Mouse (Mus musculus) cerebellum, adult 2 months (tissue): ENCODE measurements at regions not wholly inside any gene's neighbourhood (a gene's known extent, or its start where the extent isn't known, plus 50 kb on each side); places are given as distances from the start of the nearest gene placed in this dataset.

Experiments
- DNase-seq, 2 experiments: peaks; one replicate each; pipeline ENCODE4 v3.0.0; 2021
- H3K27ac ChIP-seq: fragments of 200-500 bp; 2 replicates; pipeline ENCODE4 v1.5.1; 2012; ENCODE audit warnings: low read length, control low read depth, inconsistent platforms; ENCODE audit not compliant: insufficient read depth
- H3K27me3 ChIP-seq: fragments of 200-500 bp; 2 replicates; pipeline ENCODE4 v1.6.1; 2012; ENCODE audit warnings: inconsistent platforms, mild to moderate bottlenecking, low read length, moderate library complexity; ENCODE audit not compliant: control insufficient read depth, insufficient read depth
- H3K4me1 ChIP-seq: fragments of 200-500 bp; 2 replicates; pipeline ENCODE4 v1.6.1; 2011; ENCODE audit warnings: low read length; ENCODE audit not compliant: control insufficient read depth, insufficient read depth
- H3K4me3 ChIP-seq: fragments of 200-500 bp; replicated peaks from 2 replicates; pipeline ENCODE3; 2011; ENCODE audit warnings: mild to moderate bottlenecking, low read depth, low read length, control low read depth; ENCODE audit not compliant: insufficient read depth
- CTCF ChIP-seq: fragments of 200-500 bp; IDR thresholded peaks from 2 replicates; pipeline ENCODE4 v1.5.1; 2011; ENCODE audit warnings: low read depth, mild to moderate bottlenecking, control low read depth, low read length, moderate library complexity, borderline replicate concordance; ENCODE audit not compliant: insufficient read depth
- POLR2A ChIP-seq: fragments of 200-500 bp; IDR thresholded peaks from 2 replicates; pipeline ENCODE4 v1.6.1; 2011; ENCODE audit warnings: low read length, control low read depth, borderline replicate concordance; ENCODE audit not compliant: insufficient read depth
- WGBS: fragments of 180-500 bp; shearing (Covaris S2); methylation state at CpG from one replicate; pipeline ENCODE4 v1.1.7; 2018; 5-methylcytosine and 5-hydroxymethylcytosine counted together

GRCm38 (mm10) chr15:31908432-31908831 is 268.7 kb upstream of the Tas2r119 start:
- H3K27me3 ChIP-seq = no peaks in the 10 kb centered on the region
- DNase-seq = no peak
- TF ChIP-seq POLR2A = no peak
- TF ChIP-seq CTCF = no peak
- 95% methylated on average over 9 of the region's 9 CpGs for WGBS
- no peak overlapping the region for H3K4me3 ChIP-seq
- H3K4me1 ChIP-seq = no peaks in the 10 kb centered on the region; the same call in 1 of the 2 replicates
- H3K27ac ChIP-seq = no peak overlapping the region

- Histone ChIP-seq H3K27ac (no peak overlapping the region), H3K27me3 (no peaks in the 10 kb centered on the region), H3K4me3 (no peak overlapping the region), H3K4me1 (no peaks in the 10 kb centered on the region; the same call in 1 of the 2 replicates)
- no peak for TF ChIP-seq CTCF
- no peak for TF ChIP-seq POLR2A
- 94% methylated on average over 3 of the region's 3 CpGs for WGBS
- DNase-seq = no peak
Measured at GRCm38 (mm10) chr15:31911978-31912377, 265.1 kb upstream of the Tas2r119 start.

GRCm38 (mm10) chr15:31921485-31921884 is 255.6 kb upstream of the Tas2r119 start:
- Histone ChIP-seq H3K4me1 (no peaks in the 10 kb centered on the region; the same call in 1 of the 2 replicates), H3K27me3 (no peaks in the 10 kb centered on the region), H3K4me3 (no peak overlapping the region), H3K27ac (no peak overlapping the region)
- WGBS = 27% methylated on average over 3 of the region's 3 CpGs
- TF ChIP-seq CTCF (no peak), POLR2A (no peak)
- peak; percentile 48 to 77 for DNase-seq

- no peak for DNase-seq
- H3K27me3 ChIP-seq = no peaks in the 10 kb centered on the region
- TF ChIP-seq CTCF (no peak), POLR2A (no peak)
- no peak overlapping the region for H3K4me3 ChIP-seq
- 66% methylated on average over 4 of the region's 4 CpGs for WGBS
- H3K27ac ChIP-seq = no peak overlapping the region
- peaks cover 3% of the 10 kb centered on the region; the same call in 1 of the 2 replicates for H3K4me1 ChIP-seq
Measured at GRCm38 (mm10) chr15:31960301-31960700, 216.8 kb upstream of the Tas2r119 start.

GRCm38 (mm10) chr15:31961963-31962362 is 215.1 kb upstream of the Tas2r119 start:
- Histone ChIP-seq H3K4me3 (no peak overlapping the region), H3K27me3 (no peaks in the 10 kb centered on the region), H3K4me1 (peaks cover 3% of the 10 kb centered on the region; the same call in 1 of the 2 replicates), H3K27ac (no peak overlapping the region)
- no peak for TF ChIP-seq POLR2A
- no peak for TF ChIP-seq CTCF
- WGBS = 57% methylated on average over 2 of the region's 2 CpGs
- no peak for DNase-seq

- WGBS = 96% methylated on average over 6 of the region's 6 CpGs
- H3K27me3 ChIP-seq = no peaks in the 10 kb centered on the region
- peaks cover 3% of the 10 kb centered on the region; the same call in 1 of the 2 replicates for H3K4me1 ChIP-seq
- DNase-seq = no peak
- H3K4me3 ChIP-seq = no peak overlapping the region
- H3K27ac ChIP-seq = no peak overlapping the region
- TF ChIP-seq CTCF (no peak), POLR2A (no peak)
Measured at GRCm38 (mm10) chr15:31964911-31965310, 212.2 kb upstream of the Tas2r119 start.

GRCm38 (mm10) chr15:31965542-31965941 is 211.5 kb upstream of the Tas2r119 start:
- 95% methylated on average over 4 of the region's 4 CpGs for WGBS
- no peak for DNase-seq
- TF ChIP-seq CTCF = no peak
- no peak for TF ChIP-seq POLR2A
- peaks cover 3% of the 10 kb centered on the region; the same call in 1 of the 2 replicates for H3K4me1 ChIP-seq
- no peak overlapping the region for H3K27ac ChIP-seq
- no peaks in the 10 kb centered on the region for H3K27me3 ChIP-seq
- H3K4me3 ChIP-seq = no peak overlapping the region

GRCm38 (mm10) chr15:31972891-31973290 is 204.2 kb upstream of the Tas2r119 start:
- H3K27ac ChIP-seq = no peak overlapping the region
- no peaks in the 10 kb centered on the region for H3K27me3 ChIP-seq
- peaks cover 12% of the 10 kb centered on the region; the same call in 1 of the 2 replicates for H3K4me1 ChIP-seq
- WGBS = 36% methylated on average over 7 of the region's 7 CpGs
- peak in 1 of 2 experiments; percentile 37 for DNase-seq
- H3K4me3 ChIP-seq = no peak overlapping the region
- TF ChIP-seq CTCF (no peak), POLR2A (no peak)
